9 mouse cellular contexts compared by ENCODE assay signal in genomic region chr7:30859290-30859634, GRCm38 (mm10). TPM values are rescaled to one million over a fixed set of nuclear protein-coding genes. Genes with fewer than 3 reads are reported as not detected.
A peak's percentile ranks its signal among the peaks of the same experiment; 100 is the strongest.
DNase-seq lines count a peak whose midpoint lies in the region; ATAC-seq and TF ChIP-seq lines count a peak whose summit lies in the region.
"Had no signal": no experiment of that assay in that cellular context is flagged by ENCODE, and none has a peak within 500 bp of the region (broad histone marks: within the 10 kb centered on the region; RNA-seq: fewer than 3 reads in every experiment).

No protein-coding gene starts in this region.

- no peaks in the 10 kb centered on the region for H3K9me3 ChIP-seq in E14TG2a.4 (ENCODE audit: low read length)
- no peaks in the 10 kb centered on the region for H3K9me3 ChIP-seq in embryonic facial prominence, embryonic 14.5 days (ENCODE audit: control insufficient read depth, low read length)
- H3K9me3 ChIP-seq in hindbrain, embryonic 10.5 days, result no peaks in the 10 kb centered on the region
- H3K9me3 ChIP-seq in lung, postnatal 0 days (ENCODE audit: low read length), result no peaks in the 10 kb centered on the region

- no peak overlapping the region for H3K4me2 ChIP-seq in embryonic facial prominence, embryonic 14.5 days (ENCODE audit: low read depth, low read length)
- H3K4me2 ChIP-seq in lung, postnatal 0 days (replicated peaks; ENCODE audit: low read depth, low read length), result no peak overlapping the region

- TF ChIP-seq CTCF in E14TG2a.4 (conservative IDR thresholded peaks at IDR 0.05; ENCODE audit: low read length), result peak; percentile 66
- TF ChIP-seq CTCF in lung, postnatal 0 days (IDR thresholded peaks at IDR 0.05), result peak; percentile 78

- no peak overlapping the region for H3K4me3 ChIP-seq in E14TG2a.4 (replicated peaks; ENCODE audit: low read length)
- no peak overlapping the region for H3K4me3 ChIP-seq in embryonic facial prominence, embryonic 14.5 days (ENCODE audit: low read depth, low read length)
- H3K4me3 ChIP-seq in hindbrain, embryonic 10.5 days, result no peak overlapping the region
- H3K4me3 ChIP-seq in lung, postnatal 0 days (ENCODE audit: low read depth, low read length), result no peak overlapping the region

- no peak overlapping the region for H3K9ac ChIP-seq in embryonic facial prominence, embryonic 14.5 days (ENCODE audit: low read depth, low read length)
- H3K9ac ChIP-seq in lung, postnatal 0 days (replicated peaks; ENCODE audit: low read depth), result no peak overlapping the region

- H3K27me3 ChIP-seq in E14TG2a.4 (ENCODE audit: insufficient read depth, low read length), result peaks cover 36% of the 10 kb centered on the region
- peaks cover 4% of the 10 kb centered on the region; the same call in 1 of the 2 replicates for H3K27me3 ChIP-seq in embryonic facial prominence, embryonic 14.5 days (replicated peaks; ENCODE audit: control insufficient read depth, insufficient read depth, low read length)
- no peaks in the 10 kb centered on the region for H3K27me3 ChIP-seq in hindbrain, embryonic 10.5 days (ENCODE audit: insufficient read depth, poor library complexity, severe bottlenecking)
- H3K27me3 ChIP-seq in lung, postnatal 0 days (replicated peaks; ENCODE audit: insufficient read depth, low read length), result no peaks in the 10 kb centered on the region

- no peak for TF ChIP-seq EP300 in lung, postnatal 0 days (IDR thresholded peaks at IDR 0.05)

- H3K27ac ChIP-seq in embryonic facial prominence, embryonic 14.5 days (replicated peaks; ENCODE audit: low read depth, low read length), result no peak overlapping the region
- H3K27ac ChIP-seq in hindbrain, embryonic 10.5 days, result no peak overlapping the region
- no peak overlapping the region for H3K27ac ChIP-seq in lung, postnatal 0 days (ENCODE audit: low read length)

- ATAC-seq in embryonic facial prominence, embryonic 14.5 days (ENCODE audit: low read depth), result peak; percentile 79
- peak; percentile 59 for ATAC-seq in lung, postnatal 0 days

- H3K4me1 ChIP-seq in E14TG2a.4 (replicated peaks; ENCODE audit: low read depth, low read length), result peaks cover 37% of the 10 kb centered on the region
- H3K4me1 ChIP-seq in embryonic facial prominence, embryonic 14.5 days (ENCODE audit: control insufficient read depth, insufficient read depth, low read length), result no peaks in the 10 kb centered on the region
- H3K4me1 ChIP-seq in hindbrain, embryonic 10.5 days (replicated peaks), result peaks cover 11% of the 10 kb centered on the region; the same call in 1 of the 2 replicates
- H3K4me1 ChIP-seq in lung, postnatal 0 days (ENCODE audit: insufficient read depth, low read depth, low read length), result no peaks in the 10 kb centered on the region

- H3K36me3 ChIP-seq in E14TG2a.4 (ENCODE audit: insufficient read depth, low read length), result no peaks in the 10 kb centered on the region
- no peaks in the 10 kb centered on the region for H3K36me3 ChIP-seq in embryonic facial prominence, embryonic 14.5 days (ENCODE audit: control insufficient read depth, insufficient read depth, low read length)
- no peaks in the 10 kb centered on the region for H3K36me3 ChIP-seq in hindbrain, embryonic 10.5 days
- no peaks in the 10 kb centered on the region for H3K36me3 ChIP-seq in lung, postnatal 0 days (ENCODE audit: insufficient read depth, low read length)

- peak; percentile 82 to 88 for DNase-seq in adrenal gland, postnatal 36 days
- DNase-seq in embryonic facial prominence, embryonic 14.5 days (ENCODE audit: low spot score), result peak; percentile 71
- peak; percentile 69 for DNase-seq in hindbrain, embryonic 10.5 days (ENCODE audit: low spot score)
- peak; percentile 38 for DNase-seq in layer of hippocampus, adult 9-10 months (ENCODE audit: low spot score)
- DNase-seq in lung, postnatal 0 days (ENCODE audit: low spot score), result peak; percentile 71
- peak; percentile 38 for DNase-seq in retina, adult 2 months (ENCODE audit: low read depth, low spot score)
- DNase-seq in thymus, postnatal 14 days, result peak; percentile 73

RNA-seq across cellular contexts. Expression of gene Ffar1, which starts 2.1 kb away (rescaled TPM):
- total RNA-seq in adrenal gland, postnatal 36 days (2021), result not detected
- polyA plus RNA-seq in embryonic facial prominence, embryonic 14.5 days (2014; fragmentation: Nextera tagmentation; extraction: Ambion mirVana), result not detected in 2 replicates
- polyA plus RNA-seq in hindbrain, embryonic 10.5 days (2016; fragmentation: Nextera tagmentation; extraction: Ambion mirVana), result not detected in 2 replicates
- not detected in 2 replicates for polyA plus RNA-seq in lung, postnatal 0 days (2015; fragmentation: Nextera tagmentation; extraction: Ambion mirVana)

RNA-seq across cellular contexts. Expression of gene Ffar3, which starts 3.3 kb away (rescaled TPM):
- total RNA-seq in adrenal gland, postnatal 36 days (2021), result under 1 TPM in 1 of 2 experiments, not detected in 1; 0.33 TPM
- polyA plus RNA-seq in embryonic facial prominence, embryonic 14.5 days (2014; fragmentation: Nextera tagmentation; extraction: Ambion mirVana), result not detected in 2 replicates
- not detected in 2 replicates for polyA plus RNA-seq in hindbrain, embryonic 10.5 days (2016; fragmentation: Nextera tagmentation; extraction: Ambion mirVana)
- not detected in 2 replicates for polyA plus RNA-seq in lung, postnatal 0 days (2015; fragmentation: Nextera tagmentation; extraction: Ambion mirVana)
- polyA plus RNA-seq: heart, embryonic 16.5 days had no signal

RNA-seq across cellular contexts. Expression of gene Cd22, which starts 20.9 kb away (rescaled TPM):
- under 1 TPM; 0.56 TPM for total RNA-seq in adrenal gland, postnatal 36 days (2021)
- polyA plus RNA-seq in embryonic facial prominence, embryonic 14.5 days (2014; fragmentation: Nextera tagmentation; extraction: Ambion mirVana), result 0.22 TPM in 1 of 2 replicates, not detected in the other
- polyA plus RNA-seq in hindbrain, embryonic 10.5 days (2016; fragmentation: Nextera tagmentation; extraction: Ambion mirVana), result 0.11 TPM in 1 of 2 replicates, not detected in the other
- polyA plus RNA-seq in lung, postnatal 0 days (2015; fragmentation: Nextera tagmentation; extraction: Ambion mirVana), result 0.35 and 0.79 TPM in 2 replicates

RNA-seq across cellular contexts. Expression of gene Ffar2, which starts 35.7 kb away (rescaled TPM):
- 1 to 10 TPM; 1.7 to 2.9 TPM for total RNA-seq in adrenal gland, postnatal 36 days (2021)
- polyA plus RNA-seq in embryonic facial prominence, embryonic 14.5 days (2014; fragmentation: Nextera tagmentation; extraction: Ambion mirVana), result 0.14 and 0.46 TPM in 2 replicates
- not detected in 2 replicates for polyA plus RNA-seq in hindbrain, embryonic 10.5 days (2016; fragmentation: Nextera tagmentation; extraction: Ambion mirVana)
- 1.1 and 1.4 TPM in 2 replicates for polyA plus RNA-seq in lung, postnatal 0 days (2015; fragmentation: Nextera tagmentation; extraction: Ambion mirVana)

RNA-seq across cellular contexts. Expression of gene Mag, which starts 55.4 kb away (rescaled TPM):
- under 1 TPM; 0.20 to 0.46 TPM for total RNA-seq in adrenal gland, postnatal 36 days (2021)
- 1.3 and 1.4 TPM in 2 replicates for polyA plus RNA-seq in embryonic facial prominence, embryonic 14.5 days (2014; fragmentation: Nextera tagmentation; extraction: Ambion mirVana)
- polyA plus RNA-seq in hindbrain, embryonic 10.5 days (2016; fragmentation: Nextera tagmentation; extraction: Ambion mirVana), result 0.61 and 0.67 TPM in 2 replicates
- polyA plus RNA-seq in lung, postnatal 0 days (2015; fragmentation: Nextera tagmentation; extraction: Ambion mirVana), result 1.2 and 1.8 TPM in 2 replicates
